Mouse (Mus musculus) kidney, adult 2 months (tissue): ENCODE measurements around the gene Ltbp3.

Experiments used
- CTCF ChIP-seq: fragments of 200-500 bp; conservative IDR thresholded peaks from 2 replicates; pipeline ENCODE4 v1.5.1; 2011; ENCODE audit warnings: low read depth, mild to moderate bottlenecking, control low read depth, low read length, moderate library complexity, mixed read lengths; ENCODE audit not compliant: insufficient read depth, insufficient read length
- POLR2A ChIP-seq: fragments of 200-500 bp; IDR thresholded peaks from one replicate; pipeline ENCODE4 v1.6.1; 2011; ENCODE audit warnings: low read depth, low read length, control low read depth

DNA sequence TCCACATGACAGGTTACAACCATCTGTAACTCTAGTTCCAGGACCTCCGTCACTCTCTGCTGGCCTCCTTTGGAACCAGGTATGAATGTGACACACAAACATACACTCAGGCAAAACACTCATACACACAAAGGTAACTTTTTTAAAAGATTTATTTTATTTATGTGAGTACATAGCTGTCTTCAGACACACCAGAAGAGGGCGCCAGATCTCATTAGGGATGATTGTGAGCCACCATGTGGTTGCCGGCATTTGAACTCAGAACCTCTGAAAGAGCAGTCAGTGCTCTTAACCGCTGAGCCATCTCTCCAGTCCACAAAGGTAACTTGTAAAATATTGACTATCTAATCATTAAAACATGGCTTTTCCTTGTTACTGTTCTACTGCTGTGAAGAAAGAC, 50.6 kb downstream of the Ltbp3 start:
- no peak for TF ChIP-seq POLR2A
- TF ChIP-seq CTCF, result no peak
